9 mouse cellular contexts compared by ENCODE assay signal in the genomic region with DNA sequence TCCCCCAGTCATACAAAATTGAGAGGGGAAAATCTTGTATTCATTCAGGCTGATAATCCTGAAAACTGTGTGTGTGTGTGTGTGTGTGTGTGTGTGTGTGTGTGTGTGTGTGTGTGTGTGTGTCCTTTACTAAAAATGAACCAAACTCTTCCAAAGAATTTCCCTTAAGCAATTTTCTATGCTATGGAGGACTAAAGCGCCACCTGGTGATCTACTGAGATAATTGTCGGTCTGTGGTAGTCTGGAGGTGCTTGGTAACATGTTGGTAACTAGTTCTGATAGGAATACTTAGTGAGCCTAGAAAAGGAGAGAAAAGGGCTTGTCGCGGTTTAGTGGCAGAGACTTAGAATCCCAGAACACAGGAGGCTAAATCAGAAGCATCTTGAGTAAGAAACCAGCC.
DNase-seq lines count a peak whose midpoint lies in the region; ATAC-seq and TF ChIP-seq lines count a peak whose summit lies in the region.
"Had no signal": no experiment of that assay in that cellular context is flagged by ENCODE, and none has a peak within 500 bp of the region (broad histone marks: within the 10 kb centered on the region; RNA-seq: fewer than 3 reads in every experiment).

No protein-coding gene starts in this region.

- no peak for TF ChIP-seq POLR2A in CH12.LX (IDR thresholded peaks at IDR 0.05; ENCODE audit: low read depth, low read length)

- H3K4me2 ChIP-seq in kidney, embryonic 16.5 days (replicated peaks; ENCODE audit: low read depth, low read length), result no peak overlapping the region
- no peak overlapping the region for H3K4me2 ChIP-seq in CH12.LX (ENCODE audit: insufficient read depth, low read depth, poor library complexity, severe bottlenecking)
- no peak overlapping the region for H3K4me2 ChIP-seq in embryonic facial prominence, embryonic 11.5 days (ENCODE audit: low read depth, low read length)
- H3K4me2 ChIP-seq: neural tube, embryonic 13.5 days had no signal

- H3K36me3 ChIP-seq in kidney, embryonic 16.5 days (ENCODE audit: insufficient read depth, low read length), result no peaks in the 10 kb centered on the region
- no peaks in the 10 kb centered on the region for H3K36me3 ChIP-seq in CH12.LX (replicated peaks in 1 of 2; ENCODE audit: control insufficient read depth in 1 of 2, insufficient read depth in 1 of 2, low read length in 1 of 2)
- no peaks in the 10 kb centered on the region for H3K36me3 ChIP-seq in embryonic facial prominence, embryonic 11.5 days (replicated peaks; ENCODE audit: control insufficient read depth, insufficient read depth, low read depth, low read length)
- H3K36me3 ChIP-seq: neural tube, embryonic 13.5 days had no signal

- H3K27me3 ChIP-seq in kidney, embryonic 16.5 days (ENCODE audit: insufficient read depth, low read length), result no peaks in the 10 kb centered on the region
- H3K27me3 ChIP-seq in CH12.LX (replicated peaks), result peaks cover 70% of the 10 kb centered on the region
- no peaks in the 10 kb centered on the region for H3K27me3 ChIP-seq in embryonic facial prominence, embryonic 11.5 days (ENCODE audit: control insufficient read depth, insufficient read depth, low read length)
- H3K27me3 ChIP-seq: neural tube, embryonic 13.5 days had no signal

- WGBS in kidney, embryonic 16.5 days, result 13% methylated on average over 4 of the region's 4 CpGs
- WGBS in embryonic facial prominence, embryonic 11.5 days, result 9% methylated on average over 4 of the region's 4 CpGs

- no peak overlapping the region for H3K9ac ChIP-seq in kidney, embryonic 16.5 days (replicated peaks; ENCODE audit: low read length)
- H3K9ac ChIP-seq in CH12.LX (ENCODE audit: insufficient read depth, low read depth), result no peak overlapping the region
- no peak overlapping the region for H3K9ac ChIP-seq in embryonic facial prominence, embryonic 11.5 days (replicated peaks; ENCODE audit: low read length)
- H3K9ac ChIP-seq: neural tube, embryonic 13.5 days had no signal

- no peak overlapping the region for H3K27ac ChIP-seq in kidney, embryonic 16.5 days (ENCODE audit: low read length)
- no peak overlapping the region for H3K27ac ChIP-seq in CH12.LX (ENCODE audit: insufficient read depth, low read depth)
- no peak overlapping the region for H3K27ac ChIP-seq in embryonic facial prominence, embryonic 11.5 days (replicated peaks; ENCODE audit: low read depth, low read length)
- H3K27ac ChIP-seq: neural tube, embryonic 13.5 days had no signal

- H3K9me3 ChIP-seq in kidney, embryonic 16.5 days (ENCODE audit: low read length), result no peaks in the 10 kb centered on the region
- peaks cover 7% of the 10 kb centered on the region for H3K9me3 ChIP-seq in CH12.LX (replicated peaks; ENCODE audit: low read length)
- no peaks in the 10 kb centered on the region for H3K9me3 ChIP-seq in embryonic facial prominence, embryonic 11.5 days (replicated peaks; ENCODE audit: control insufficient read depth, low read length)
- H3K9me3 ChIP-seq: neural tube, embryonic 13.5 days had no signal

- peak; percentile 7 for DNase-seq in kidney, adult 8-10 months
- DNase-seq in CH12.LX (ENCODE audit: extremely low read depth), result peak; percentile 26
- peak; percentile 53 for DNase-seq in adrenal gland, postnatal 10 days
- DNase-seq in embryonic facial prominence, embryonic 11.5 days (ENCODE audit: low spot score), result peak; percentile 66
- DNase-seq in right cerebral cortex, postnatal 4 days, result peak; percentile 33
- DNase-seq in thymus, postnatal 14 days, result no peak

- TF ChIP-seq RAD21 in CH12.LX (IDR thresholded peaks at IDR 0.05; ENCODE audit: low read depth, low read length), result peak; percentile 65

- ATAC-seq in kidney, embryonic 16.5 days (ENCODE audit: low FRiP score, low TSS enrichment), result no peak
- ATAC-seq in embryonic facial prominence, embryonic 11.5 days (replicated peaks; ENCODE audit: insufficient number of reproducible peaks, low FRiP score, low TSS enrichment, low read depth), result no peak
- ATAC-seq in megakaryocyte, adult 5-6 weeks (ENCODE audit: poor library complexity, severe bottlenecking), result no peak

- in situ Hi-C loops in CH12.LX (cut with MboI; ENCODE audit: low pct_ligation_motif_present, low pct_unique_long_range_greater_than_20kb, low sequenced_read_pairs), result loop anchor here (25.0 kb wide), 1 partner anchor 664 kb away; no protein-coding TSS in a partner anchor

- dilution Hi-C loops in CH12.LX (cut with MboI; ENCODE audit: extremely low pct_ligation_motif_present, extremely low pct_unique_long_range_greater_than_20kb, low sequenced_read_pairs), result no loop called here

- TF ChIP-seq CTCF in CH12.LX (conservative IDR thresholded peaks at IDR 0.05 in 1 of 2, IDR thresholded peaks at IDR 0.05 in 1 of 2; ENCODE audit: low read depth in 2 of 2, low read length in 2 of 2), result peak in 1 of 2 experiments; percentile 72; a peak in 2 of 4 replicates

- H3K4me3 ChIP-seq in kidney, embryonic 16.5 days (ENCODE audit: low read length), result no peak overlapping the region
- no peak overlapping the region for H3K4me3 ChIP-seq in CH12.LX (replicated peaks in 1 of 3; ENCODE audit: low read depth in 2 of 3, low read length in 2 of 3, poor library complexity in 1 of 3)
- H3K4me3 ChIP-seq in embryonic facial prominence, embryonic 11.5 days (ENCODE audit: low read depth, low read length), result no peak overlapping the region
- H3K4me3 ChIP-seq: neural tube, embryonic 13.5 days had no signal

- H3K79me2 ChIP-seq in CH12.LX (replicated peaks; ENCODE audit: control insufficient read depth, extremely low read depth, insufficient read depth, poor library complexity, severe bottlenecking), result no peaks in the 10 kb centered on the region

- TF ChIP-seq EP300 in CH12.LX (IDR thresholded peaks at IDR 0.05; ENCODE audit: low read length), result no peak

- H3K4me1 ChIP-seq in kidney, embryonic 16.5 days (ENCODE audit: insufficient read depth, low read length), result no peaks in the 10 kb centered on the region
- no peaks in the 10 kb centered on the region for H3K4me1 ChIP-seq in CH12.LX (ENCODE audit: control insufficient read depth in 1 of 2, insufficient read depth in 2 of 2)
- H3K4me1 ChIP-seq in embryonic facial prominence, embryonic 11.5 days (ENCODE audit: control insufficient read depth, insufficient read depth, low read length), result no peaks in the 10 kb centered on the region
- H3K4me1 ChIP-seq: neural tube, embryonic 13.5 days had no signal

TF ChIP-seq in CH12.LX, 34 proteins besides CTCF, POLR2A, EP300 and RAD21:
- TF ChIP-seq SMC3 (IDR thresholded peaks at IDR 0.05; ENCODE audit: low read depth, low read length) (peak; percentile 64), CHD2 (IDR thresholded peaks at IDR 0.05; ENCODE audit: low read length) (no peak)
